Mouse (Mus musculus) kidney, postnatal 0 days (tissue): ENCODE results near the gene Tlcd2. TPM values are rescaled to one million over a fixed set of nuclear protein-coding genes. Genes with fewer than 3 reads are reported as not detected.
"Not testable (repeated sequence)": the region's sequence is repeated elsewhere in the genome, so short reads cannot be mapped to it uniquely, and the experiment has no call there.

Experiments used
- ATAC-seq: fragments of 200-750 bp; cut with Nextera tagmentation; replicated peaks from 2 replicates; pipeline ENCODE4 v1.8.0; 2017; ENCODE audit warnings: low read depth, moderate number of reproducible peaks, moderate TSS enrichment, moderate library complexity; ENCODE audit not compliant: low FRiP score
- DNase-seq: peaks from one replicate; pipeline ENCODE4 v3.0.0-alpha.2; 2016; ENCODE audit warnings: low spot score
- H3K27ac ChIP-seq: fragments of 300-500 bp; sonication (generic); 2 replicates; pipeline ENCODE4 v1.5.1; 2014; ENCODE audit warnings: mild to moderate bottlenecking
- H3K27me3 ChIP-seq: fragments of 300-500 bp; sonication (generic); 2 replicates; pipeline ENCODE4 v1.6.1; 2014; ENCODE audit warnings: low read length, mixed read lengths; ENCODE audit not compliant: insufficient read depth
- H3K36me3 ChIP-seq: fragments of 300-500 bp; sonication (generic); 2 replicates; pipeline ENCODE4 v1.6.1; 2014; ENCODE audit warnings: low read length, mixed read lengths; ENCODE audit not compliant: insufficient read depth
- H3K4me1 ChIP-seq: fragments of 300-500 bp; sonication (generic); replicated peaks from 2 replicates; pipeline ENCODE4 v1.6.1; 2014; ENCODE audit warnings: antibody characterized with exemption, low read length, mixed read lengths; ENCODE audit not compliant: insufficient read depth
- H3K4me2 ChIP-seq: fragments of 300-500 bp; sonication (generic); 2 replicates; pipeline ENCODE4 v1.6.1; 2014; ENCODE audit warnings: mild to moderate bottlenecking, low read length, moderate library complexity, mixed read lengths
- H3K4me3 ChIP-seq: fragments of 300-500 bp; sonication (generic); replicated peaks from 2 replicates; pipeline ENCODE4 v1.5.1; 2014; ENCODE audit warnings: low read depth, low read length
- H3K9ac ChIP-seq: fragments of 300-500 bp; sonication (generic); 2 replicates; pipeline ENCODE4 v1.6.1; 2014; ENCODE audit warnings: low read depth, low read length
- H3K9me3 ChIP-seq: fragments of 300-500 bp; sonication (generic); replicated peaks from 2 replicates; pipeline ENCODE4 v1.6.1; 2016; ENCODE audit warnings: low read length, inconsistent platforms, mixed read lengths
- CTCF ChIP-seq: IDR thresholded peaks from 2 replicates; pipeline ENCODE4 v1.5.1; 2016; ENCODE audit warnings: antibody characterized with exemption, low read depth, mild to moderate bottlenecking, moderate library complexity
- WGBS: fragments of 180-500 bp; shearing (Covaris S2); extraction: QIAGEN DNeasy Blood & Tissue Kit; methylation state at CpG from one replicate; pipeline ENCODE4 v1.1.7; 2014; 5-methylcytosine and 5-hydroxymethylcytosine counted together
- polyA plus RNA-seq: library from polyadenylated mRNA; unstranded; fragments of >200 nt; fragmentation: Nextera tagmentation; extraction: Ambion mirVana; gene quantifications from 2 replicates; pipeline ENCODE4 v1.2.1, GENCODE M21; 2015

Tlcd2 gene
- polyA plus RNA-seq, 1 experiment from 2014 or later: 9.3 TPM

GRCm38 (mm10) chr11:75452081-75452480, 9.4 kb upstream of the Tlcd2 start:
- Histone ChIP-seq H3K9ac (no peak overlapping the region), H3K4me1 (peaks cover 12% of the 10 kb centered on the region; the same call in 1 of the 2 replicates), H3K9me3 (no peaks in the 10 kb centered on the region), H3K4me3 (no peak overlapping the region), H3K27ac (no peak overlapping the region), H3K4me2 (no peak overlapping the region), H3K36me3 (peaks cover 24% of the 10 kb centered on the region; the same call in 1 of the 2 replicates), H3K27me3 (no peaks in the 10 kb centered on the region)
- DNase-seq (no peak), ATAC-seq (no peak)
- WGBS: 83% methylated on average over 8 of the region's 8 CpGs
- no peak for TF ChIP-seq CTCF

GRCm38 (mm10) chr11:75452812-75453557, 8.5 kb upstream of the Tlcd2 start:
- H3K27me3 ChIP-seq: no peaks in the 10 kb centered on the region
- no peak overlapping the region for H3K27ac ChIP-seq
- 0 out of 2 replicates have a peak overlapping the region, but pooled peaks have one; percentile 100 for H3K4me2 ChIP-seq
- 90% methylated on average over 31 of the region's 31 CpGs for WGBS
- H3K36me3 ChIP-seq: peaks cover 19% of the 10 kb centered on the region; the same call in 1 of the 2 replicates
- no peak overlapping the region for H3K4me3 ChIP-seq
- ATAC-seq (no peak), DNase-seq (no peak)
- no peaks in the 10 kb centered on the region for H3K9me3 ChIP-seq
- TF ChIP-seq CTCF: no peak
- no peak overlapping the region for H3K9ac ChIP-seq
- peaks cover 12% of the 10 kb centered on the region; the same call in 1 of the 2 replicates for H3K4me1 ChIP-seq

- 2% methylated on average over 56 of the region's 56 CpGs for WGBS
- Histone ChIP-seq H3K27me3 (no peaks in the 10 kb centered on the region), H3K36me3 (peaks cover 6% of the 10 kb centered on the region; the same call in 1 of the 2 replicates), H3K4me2 (peak within 1 kb of the TSS; percentile 100), H3K9ac (peak within 1 kb of the TSS; percentile 69), H3K9me3 (no peaks in the 10 kb centered on the region), H3K4me1 (peaks cover 14% of the 10 kb centered on the region), H3K4me3 (peak within 1 kb of the TSS; percentile 56), H3K27ac (peak within 1 kb of the TSS; percentile 43)
- TF ChIP-seq CTCF: peak; percentile 51
- ATAC-seq: peak; percentile 91
- DNase-seq: peak; percentile 98
Observed at GRCm38 (mm10) chr11:75453991-75454930, 7.3 kb upstream of the Tlcd2 start, which contains the start of gene Wdr81. Wdr81 (minus strand) TSS chr11:75454717.

GRCm38 (mm10) chr11:75455041-75455736, 6.3 kb upstream of the Tlcd2 start:
- no peak for TF ChIP-seq CTCF

GRCm38 (mm10) chr11:75455971-75456370, 5.5 kb upstream of the Tlcd2 start:
- H3K9me3 ChIP-seq, H3K27me3 ChIP-seq, H3K9ac ChIP-seq, H3K27ac ChIP-seq, H3K36me3 ChIP-seq, H3K4me2 ChIP-seq, DNase-seq, ATAC-seq, H3K4me3 ChIP-seq: not testable (repeated sequence)
- WGBS: 90% methylated on average over 2 of the region's 2 CpGs
- peaks cover 23% of the 10 kb centered on the region for H3K4me1 ChIP-seq

More at GRCm38 (mm10) chr11:75455041-75455736, 6.3 kb upstream of the Tlcd2 start:
- peak overlapping the region; percentile 8 for H3K27ac ChIP-seq
- 64% methylated on average over 10 of the region's 10 CpGs for WGBS
- peak overlapping the region; percentile 56; the same call in 1 of the 2 replicates for H3K4me3 ChIP-seq
- peaks cover 23% of the 10 kb centered on the region for H3K4me1 ChIP-seq
- H3K36me3 ChIP-seq: peaks cover 6% of the 10 kb centered on the region; the same call in 1 of the 2 replicates
- DNase-seq (no peak), ATAC-seq (no peak)
- H3K4me2 ChIP-seq: peak overlapping the region; percentile 100
- H3K27me3 ChIP-seq: no peaks in the 10 kb centered on the region
- H3K9me3 ChIP-seq: no peaks in the 10 kb centered on the region
- no peak overlapping the region; the same call in 1 of the 2 replicates for H3K9ac ChIP-seq
